Mouse (Mus musculus): ENCODE results near the gene Ajm1. TPM values are rescaled to one million over a fixed set of nuclear protein-coding genes. Genes with fewer than 3 reads are reported as not detected.
"Not testable (repeated sequence)": the region's sequence is repeated elsewhere in the genome, so short reads cannot be mapped to it uniquely, and the experiment has no call there.

The Ajm1 gene
- polyA plus RNA-seq, 1 experiment from 2014 or later = 0.21 TPM

DNA sequence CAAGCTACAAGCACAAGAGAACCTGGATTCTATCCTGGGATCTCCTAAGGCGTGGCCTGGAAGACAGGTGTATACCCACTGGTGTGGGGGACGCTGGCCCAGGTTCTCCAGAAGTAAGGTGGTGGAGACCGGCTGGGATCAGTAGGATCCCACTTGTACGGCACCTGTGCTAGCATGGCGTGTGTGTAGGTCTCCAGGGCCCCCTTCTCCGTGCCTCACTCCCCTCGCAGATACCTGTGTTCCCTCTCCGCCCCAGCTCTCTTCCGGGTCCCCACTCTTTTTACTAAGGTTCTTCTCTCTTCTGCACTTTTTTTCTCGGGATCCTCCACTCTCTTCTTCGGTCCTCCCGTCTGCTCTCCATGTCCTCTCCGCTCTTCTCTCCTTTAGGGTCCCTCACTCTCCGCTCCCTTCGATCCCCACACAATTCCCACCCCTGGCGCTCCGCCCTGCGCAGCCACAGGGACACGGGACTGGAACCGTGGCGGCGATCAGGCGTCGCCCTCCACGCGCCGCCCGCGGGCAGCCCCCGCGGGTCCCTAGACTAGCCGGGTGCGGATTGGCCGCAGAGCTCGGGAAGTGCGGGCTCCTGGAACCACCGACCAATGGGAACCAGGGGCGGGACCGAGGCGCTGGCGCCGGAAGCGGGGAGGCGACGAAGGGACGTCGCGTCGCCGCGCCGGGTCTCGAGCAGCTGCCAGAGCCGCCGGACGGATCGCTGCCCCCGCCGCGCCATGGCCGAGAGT, 24.2 kb downstream of the Ajm1 start, which contains the start of gene Edf1:
Gene Edf1 (plus strand): TSS at position 627 of the 743 bp plus-strand sequence.
- peak within 1 kb of the TSS; percentile 86 for H3K4me3 ChIP-seq (replicated peaks)
- no peaks in the 10 kb centered on the region for H3K27me3 ChIP-seq
- WGBS = under 1% methylated on average over 54 of the region's 61 CpGs
- ATAC-seq (replicated peaks; ENCODE audit: low FRiP score) = peak; percentile 98
- no peaks in the 10 kb centered on the region for H3K9me3 ChIP-seq (replicated peaks)
- H3K4me2 ChIP-seq = peak within 1 kb of the TSS; percentile 82
- H3K27ac ChIP-seq = peak within 1 kb of the TSS; percentile 85
- H3K9ac ChIP-seq = peak within 1 kb of the TSS; percentile 91
- H3K36me3 ChIP-seq = peaks cover 26% of the 10 kb centered on the region
- H3K4me1 ChIP-seq = peaks cover 26% of the 10 kb centered on the region

DNA sequence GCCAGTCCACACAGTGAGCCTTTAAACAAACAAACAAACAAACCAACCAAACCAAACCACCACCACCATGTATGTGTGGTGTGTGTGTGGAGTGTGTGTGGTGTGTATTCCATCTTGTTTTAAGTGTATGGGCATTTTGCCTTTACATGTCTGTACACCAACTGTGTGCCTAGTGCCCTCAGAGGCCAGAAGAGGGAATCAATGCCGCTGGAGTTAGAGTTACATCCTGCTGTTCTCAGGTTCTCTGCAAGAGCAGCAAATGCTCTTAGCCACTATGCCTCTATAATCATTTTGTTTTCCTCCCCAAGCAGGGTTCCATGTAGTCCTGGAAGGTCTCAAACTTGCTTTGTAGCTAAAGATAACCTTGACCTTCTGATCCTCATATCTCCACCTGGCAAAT, 25.3 kb downstream of the Ajm1 start:
- no peak overlapping the region for H3K27ac ChIP-seq

DNA sequence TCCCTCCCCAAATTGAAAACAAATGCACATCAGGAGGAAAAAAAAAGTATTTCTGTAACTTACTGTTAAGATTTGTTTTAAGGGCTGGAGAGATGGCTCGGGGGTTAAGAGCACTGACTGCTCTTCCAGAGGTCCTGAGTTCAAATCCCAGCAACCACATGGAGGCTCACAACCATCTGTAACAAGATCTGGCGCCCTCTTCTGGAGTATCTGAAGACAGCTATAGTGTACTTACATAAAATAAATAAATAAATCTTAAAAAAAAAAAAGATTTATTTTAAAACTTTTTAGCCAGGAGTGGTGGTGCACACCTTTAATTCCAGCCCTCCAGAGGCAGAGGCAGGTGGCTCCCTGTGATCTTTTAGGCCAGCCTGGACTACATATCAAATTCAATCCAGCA, 26.1 kb downstream of the Ajm1 start:
- not testable (repeated sequence) for H3K9me3 ChIP-seq (replicated peaks); H3K4me3 ChIP-seq (replicated peaks); ATAC-seq (replicated peaks; ENCODE audit: low FRiP score); H3K27me3 ChIP-seq; H3K4me2 ChIP-seq; H3K9ac ChIP-seq; H3K27ac ChIP-seq; H3K36me3 ChIP-seq
- H3K4me1 ChIP-seq = peaks cover 26% of the 10 kb centered on the region
- 62% methylated on average over 2 of the region's 2 CpGs for WGBS

More for the DNA sequence above, 25.3 kb downstream of the Ajm1 start:
- Histone ChIP-seq H3K9me3 (replicated peaks) (no peaks in the 10 kb centered on the region), H3K27me3 (no peaks in the 10 kb centered on the region), H3K4me3 (replicated peaks) (no peak overlapping the region), H3K36me3 (peaks cover 15% of the 10 kb centered on the region), H3K4me1 (peaks cover 26% of the 10 kb centered on the region), H3K4me2 (peak overlapping the region; percentile 82; the same call in 1 of the 2 replicates), H3K9ac (no peak overlapping the region)
- 48% methylated on average over 1 of the region's 1 CpGs for WGBS
- ATAC-seq (replicated peaks; ENCODE audit: low FRiP score) = no peak

DNA sequence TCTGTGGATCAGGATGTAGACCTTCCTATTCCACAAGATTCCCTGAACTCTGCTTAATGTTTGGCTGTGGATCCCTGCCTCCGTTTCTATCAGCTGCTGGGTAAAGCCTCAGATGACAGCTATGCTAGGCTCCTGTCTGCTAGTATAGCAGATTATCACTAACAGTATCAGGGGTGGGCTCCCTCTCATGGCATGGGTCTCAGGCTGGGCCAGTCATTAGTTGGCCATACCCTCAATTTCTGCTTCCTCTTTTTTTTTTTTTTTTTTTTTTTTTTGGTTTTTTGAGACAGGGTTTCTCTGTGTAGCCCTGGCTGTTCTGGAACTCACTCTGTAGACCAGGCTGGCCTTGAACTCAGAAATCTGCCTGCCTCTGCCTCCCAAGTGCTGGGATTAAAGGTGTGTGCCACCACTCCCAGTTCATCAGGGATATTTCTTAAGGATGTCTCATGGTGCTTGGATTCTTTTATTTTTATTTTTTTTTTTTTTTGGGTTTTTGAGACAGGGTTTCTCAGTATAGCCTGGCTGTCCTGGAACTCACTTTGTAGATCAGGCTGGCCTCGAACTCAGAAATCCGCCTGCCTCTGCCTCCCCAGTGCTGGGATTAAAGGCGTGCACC, 28.3 kb downstream of the Ajm1 start:
- H3K27me3 ChIP-seq; H3K4me2 ChIP-seq; H3K4me3 ChIP-seq (replicated peaks); H3K9ac ChIP-seq; H3K27ac ChIP-seq; H3K36me3 ChIP-seq; ATAC-seq (replicated peaks; ENCODE audit: low FRiP score); H3K9me3 ChIP-seq (replicated peaks): not testable (repeated sequence)
- WGBS = 89% methylated on average over 4 of the region's 4 CpGs
- H3K4me1 ChIP-seq = peaks cover 13% of the 10 kb centered on the region

DNA sequence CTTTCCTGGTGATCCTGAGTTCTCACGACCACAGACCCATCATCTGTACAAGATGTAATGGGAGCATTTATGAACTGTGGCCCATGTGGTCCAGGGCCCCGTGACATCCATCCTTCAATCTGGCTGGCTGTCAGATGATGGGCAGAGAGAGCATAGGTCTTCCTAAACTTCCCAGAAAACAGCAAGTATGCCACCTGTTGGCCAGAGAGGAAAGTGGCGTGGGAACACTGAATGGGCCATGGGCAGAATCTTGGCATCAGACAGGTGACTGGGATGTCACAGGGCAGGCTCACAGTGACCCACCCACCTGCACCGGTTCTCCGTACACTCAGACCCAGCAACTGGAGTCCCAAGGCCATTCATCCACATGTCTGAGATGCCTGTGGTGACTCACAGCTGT, 30.4 kb downstream of the Ajm1 start:
- peaks cover under 1% of the 10 kb centered on the region for H3K4me1 ChIP-seq
- H3K9me3 ChIP-seq (replicated peaks) = no peaks in the 10 kb centered on the region
- no peak overlapping the region for H3K4me3 ChIP-seq (replicated peaks)
- ATAC-seq (replicated peaks; ENCODE audit: low FRiP score) = no peak
- no peak overlapping the region for H3K4me2 ChIP-seq
- H3K36me3 ChIP-seq = no peaks in the 10 kb centered on the region
- no peaks in the 10 kb centered on the region for H3K27me3 ChIP-seq
- H3K27ac ChIP-seq = no peak overlapping the region
- H3K9ac ChIP-seq = no peak overlapping the region
- WGBS = 30% methylated on average over 5 of the region's 5 CpGs

DNA sequence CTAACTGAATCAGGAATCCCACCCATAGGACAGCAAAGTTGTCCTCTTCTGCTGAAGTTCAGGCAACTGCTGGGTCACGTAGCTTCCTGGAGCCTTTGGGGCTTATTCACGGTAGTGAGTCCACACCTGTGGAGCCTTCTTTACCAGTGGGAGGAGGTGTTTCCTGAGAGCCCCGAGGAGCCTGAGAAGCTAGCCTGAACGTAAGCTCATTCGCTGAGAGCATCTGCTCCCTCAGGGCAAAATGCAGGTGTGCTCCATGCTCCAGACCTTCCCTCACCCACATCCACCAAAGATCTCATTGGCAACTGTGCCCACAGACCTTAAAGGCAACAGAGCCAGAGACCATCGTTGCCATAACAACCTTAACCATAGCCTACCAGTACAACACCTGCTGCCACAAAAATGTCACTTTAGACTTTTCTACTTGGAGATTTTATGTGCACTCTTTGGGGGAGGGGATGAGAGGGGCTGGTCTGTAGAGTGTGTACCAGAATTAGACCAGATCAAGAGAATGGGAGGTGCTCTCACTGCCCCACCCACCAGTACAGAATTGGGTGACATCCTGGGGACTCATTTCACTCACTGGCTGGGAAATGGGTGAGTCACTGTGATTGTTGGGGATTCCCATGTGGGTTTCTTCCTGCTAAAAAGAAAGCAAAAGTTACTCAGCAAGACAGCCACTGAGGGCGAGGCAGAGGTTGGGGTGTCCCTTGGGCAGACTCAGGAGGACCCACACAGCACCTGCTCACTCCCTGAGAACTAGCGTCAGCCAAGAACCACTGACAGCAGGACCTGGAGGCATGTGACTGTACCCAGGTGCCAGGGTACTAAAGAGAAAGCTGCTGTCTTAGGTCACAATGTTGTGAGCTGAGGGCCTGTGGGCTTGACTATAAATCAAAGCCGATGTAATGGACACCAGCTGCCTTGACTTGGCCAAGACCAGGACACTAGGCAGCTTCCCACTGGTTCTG, 32.3 kb downstream of the Ajm1 start:
- H3K4me2 ChIP-seq = no peak overlapping the region
- H3K36me3 ChIP-seq = 0 out of 2 replicates have a peak, but pooled peaks cover 5% of the 10 kb centered on the region
- H3K9ac ChIP-seq = no peak overlapping the region
- WGBS = 66% methylated on average over 9 of the region's 9 CpGs
- no peak for ATAC-seq (replicated peaks; ENCODE audit: low FRiP score)
- H3K27ac ChIP-seq = no peak overlapping the region
- no peaks in the 10 kb centered on the region for H3K9me3 ChIP-seq (replicated peaks)
- peaks cover 16% of the 10 kb centered on the region for H3K4me1 ChIP-seq
- H3K4me3 ChIP-seq (replicated peaks) = no peak overlapping the region
- no peaks in the 10 kb centered on the region for H3K27me3 ChIP-seq

DNA sequence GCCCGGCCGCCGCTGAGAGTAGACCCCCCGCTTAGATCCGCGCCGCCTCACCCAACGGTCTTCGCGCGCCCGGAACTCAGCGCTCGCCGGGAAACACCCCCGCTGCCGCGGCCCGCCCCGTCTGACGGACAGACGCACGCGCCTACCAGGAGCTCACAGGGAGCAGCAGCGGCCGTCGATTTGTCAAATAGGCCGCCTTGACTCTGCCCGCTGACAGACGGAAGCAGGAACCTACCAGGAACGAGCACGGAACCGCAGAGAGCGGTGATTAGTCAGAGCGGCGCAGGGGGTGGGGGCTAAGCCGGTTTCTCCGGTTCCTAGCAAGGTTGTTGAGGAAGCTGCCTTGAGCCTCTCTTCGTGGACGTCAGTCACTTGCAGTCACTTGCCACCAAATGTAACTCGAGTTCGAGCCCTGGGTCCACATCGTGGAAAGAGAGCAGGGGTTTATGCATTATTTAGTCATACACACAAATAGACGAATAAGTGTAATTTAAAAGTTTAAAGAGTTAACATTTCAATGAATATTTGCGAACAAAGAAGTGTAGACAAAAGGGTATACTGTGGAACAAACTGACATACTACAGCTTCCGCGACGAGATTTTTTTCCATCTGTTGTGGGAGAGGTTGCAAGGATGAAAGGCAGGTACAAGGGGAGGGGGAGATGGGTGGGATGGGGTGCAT, 34.6 kb downstream of the Ajm1 start, which contains the start of gene Traf2:
Gene Traf2 (minus strand): TSS at position 130 of the 681 bp plus-strand sequence.
- Histone ChIP-seq H3K4me1 (peaks cover 28% of the 10 kb centered on the region), H3K36me3 (0 out of 2 replicates have a peak, but pooled peaks cover 5% of the 10 kb centered on the region), H3K9ac (peak within 1 kb of the TSS; percentile 86), H3K27ac (peak within 1 kb of the TSS; percentile 82), H3K4me2 (peak within 1 kb of the TSS; percentile 75), H3K4me3 (replicated peaks) (peak within 1 kb of the TSS; percentile 81), H3K27me3 (no peaks in the 10 kb centered on the region), H3K9me3 (replicated peaks) (no peaks in the 10 kb centered on the region)
- peak; percentile 99 for ATAC-seq (replicated peaks; ENCODE audit: low FRiP score)
- 3% methylated on average over 48 of the region's 48 CpGs for WGBS

DNA sequence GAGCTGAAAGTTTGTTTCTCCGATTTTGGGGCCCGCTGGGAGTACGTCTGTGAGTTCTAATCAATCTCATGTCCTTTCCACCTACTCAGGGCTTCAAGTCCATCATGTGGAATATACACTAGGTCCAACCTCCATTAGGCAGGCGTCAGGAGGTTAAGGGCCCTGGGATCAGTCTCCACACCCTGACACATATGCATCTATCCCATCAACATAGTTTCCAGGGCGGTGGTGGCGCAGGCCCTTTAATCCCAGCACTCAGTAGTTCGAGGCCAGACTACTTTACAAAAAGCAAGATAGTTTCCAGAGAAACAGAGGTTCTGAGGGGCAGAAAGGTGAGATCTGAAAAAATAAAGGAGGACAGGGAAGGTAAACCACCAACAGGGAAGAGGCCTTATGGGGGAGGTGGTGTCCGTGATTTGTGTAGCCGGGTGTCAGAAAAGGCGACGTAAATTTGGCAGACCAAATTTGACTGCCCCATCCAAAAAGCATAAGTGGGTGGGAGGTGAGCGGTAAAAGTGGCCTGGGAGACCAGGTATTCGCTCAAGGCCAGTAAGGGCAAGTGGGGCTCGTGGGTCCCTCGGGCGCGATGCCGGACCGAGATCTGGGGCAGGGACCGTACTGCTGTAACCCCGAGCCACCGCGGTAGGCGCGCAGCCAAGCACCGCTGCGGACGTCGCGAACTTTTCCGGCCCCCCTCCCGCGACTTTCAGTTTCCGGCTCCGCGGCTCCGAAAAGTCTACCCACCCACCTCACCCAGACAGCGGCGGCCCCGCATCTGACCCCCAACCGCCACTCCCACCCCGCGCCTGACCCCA, 35.4 kb downstream of the Ajm1 start:
- peak; percentile 73 for ATAC-seq (replicated peaks; ENCODE audit: low FRiP score)
- 0 out of 2 replicates have a peak, but pooled peaks cover 5% of the 10 kb centered on the region for H3K36me3 ChIP-seq
- H3K4me1 ChIP-seq = peaks cover 36% of the 10 kb centered on the region
- H3K27ac ChIP-seq = peak overlapping the region; percentile 82
- H3K27me3 ChIP-seq = no peaks in the 10 kb centered on the region
- H3K4me3 ChIP-seq (replicated peaks) = peak overlapping the region; percentile 81
- WGBS = 8% methylated on average over 43 of the region's 43 CpGs
- peak overlapping the region; percentile 75 for H3K4me2 ChIP-seq
- H3K9me3 ChIP-seq (replicated peaks) = no peaks in the 10 kb centered on the region
- H3K9ac ChIP-seq = peak overlapping the region; percentile 86

DNA sequence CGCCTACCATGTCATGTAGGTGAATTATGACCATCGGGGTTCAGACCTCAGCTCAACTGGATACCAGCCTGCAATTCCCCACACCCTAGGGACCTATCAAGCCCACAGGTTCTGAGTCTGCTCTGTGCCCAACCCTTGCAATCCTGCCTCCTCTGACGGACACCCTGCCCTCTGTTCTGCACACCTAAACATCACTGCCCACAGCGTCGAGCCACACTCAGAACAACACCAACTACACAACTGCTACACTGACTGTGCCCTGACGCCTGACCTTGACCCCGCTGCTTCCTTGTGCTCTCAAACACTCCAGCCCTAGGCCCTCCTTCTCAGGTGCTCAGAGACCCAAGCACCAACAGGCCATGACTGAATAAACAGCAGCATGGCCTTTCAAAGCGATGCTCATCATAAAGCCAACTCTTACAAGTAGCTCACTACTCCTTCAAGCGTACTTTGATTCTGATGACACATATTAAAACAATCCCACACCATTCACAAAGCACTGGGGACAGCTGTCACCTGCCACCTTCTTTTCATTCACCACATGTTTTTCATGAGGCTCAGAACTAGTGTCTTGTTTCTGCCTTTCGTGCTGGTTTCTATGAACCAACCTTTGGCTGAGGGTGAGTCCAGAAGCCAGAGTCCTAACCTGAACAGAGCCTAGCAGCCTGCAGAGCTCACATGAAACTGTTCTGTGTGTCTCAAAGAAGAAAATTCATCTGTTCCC, 39.8 kb downstream of the Ajm1 start:
- Histone ChIP-seq H3K4me2 (no peak overlapping the region), H3K36me3 (peaks cover 30% of the 10 kb centered on the region), H3K4me1 (peaks cover 51% of the 10 kb centered on the region), H3K9me3 (replicated peaks) (no peaks in the 10 kb centered on the region), H3K4me3 (replicated peaks) (no peak overlapping the region), H3K9ac (no peak overlapping the region), H3K27ac (peak overlapping the region; percentile 68), H3K27me3 (no peaks in the 10 kb centered on the region)
- peak; percentile 34; the same call in 1 of the 2 replicates for ATAC-seq (replicated peaks; ENCODE audit: low FRiP score)
- WGBS = 44% methylated on average over 10 of the region's 10 CpGs

DNA sequence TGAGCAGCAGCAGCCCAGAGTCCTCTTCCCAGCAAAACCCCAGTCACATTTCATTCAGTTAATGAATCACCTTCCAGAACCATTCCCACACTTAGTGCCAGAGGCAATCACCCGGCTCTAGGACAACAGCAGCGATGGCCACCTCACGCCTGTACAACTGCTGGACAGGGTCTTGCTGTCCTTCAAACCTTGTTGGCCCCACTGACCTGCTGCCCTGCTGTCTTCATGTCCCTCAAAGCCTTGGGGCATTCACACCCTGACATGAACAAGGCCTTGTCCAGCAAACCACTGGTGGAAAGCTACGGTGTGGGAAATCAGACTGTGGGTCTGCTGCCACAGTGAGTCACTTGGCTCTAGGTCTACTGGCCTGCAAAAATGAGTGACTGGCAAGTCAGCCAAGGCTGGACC, 41.0 kb downstream of the Ajm1 start:
- Histone ChIP-seq H3K27ac (peak overlapping the region; percentile 75), H3K9me3 (replicated peaks) (no peaks in the 10 kb centered on the region), H3K4me1 (peaks cover 45% of the 10 kb centered on the region), H3K4me2 (no peak overlapping the region), H3K9ac (no peak overlapping the region), H3K27me3 (no peaks in the 10 kb centered on the region), H3K4me3 (replicated peaks) (no peak overlapping the region), H3K36me3 (peaks cover 43% of the 10 kb centered on the region)
- ATAC-seq (replicated peaks; ENCODE audit: low FRiP score) = peak; percentile 57; the same call in 1 of the 2 replicates
- 72% methylated on average over 4 of the region's 4 CpGs for WGBS

All from kidney, embryonic 15.5 days (tissue).